Mouse (Mus musculus) spleen, postnatal 4 days (tissue): Measurements from ENCODE around the gene Trmt44.

Experiments used
- DNase-seq, 2 experiments: peaks; one replicate each; pipeline ENCODE4 v3.0.0; 2022; ENCODE audit warnings: low spot score in 2 of 2

Gene Trmt44

DNA sequence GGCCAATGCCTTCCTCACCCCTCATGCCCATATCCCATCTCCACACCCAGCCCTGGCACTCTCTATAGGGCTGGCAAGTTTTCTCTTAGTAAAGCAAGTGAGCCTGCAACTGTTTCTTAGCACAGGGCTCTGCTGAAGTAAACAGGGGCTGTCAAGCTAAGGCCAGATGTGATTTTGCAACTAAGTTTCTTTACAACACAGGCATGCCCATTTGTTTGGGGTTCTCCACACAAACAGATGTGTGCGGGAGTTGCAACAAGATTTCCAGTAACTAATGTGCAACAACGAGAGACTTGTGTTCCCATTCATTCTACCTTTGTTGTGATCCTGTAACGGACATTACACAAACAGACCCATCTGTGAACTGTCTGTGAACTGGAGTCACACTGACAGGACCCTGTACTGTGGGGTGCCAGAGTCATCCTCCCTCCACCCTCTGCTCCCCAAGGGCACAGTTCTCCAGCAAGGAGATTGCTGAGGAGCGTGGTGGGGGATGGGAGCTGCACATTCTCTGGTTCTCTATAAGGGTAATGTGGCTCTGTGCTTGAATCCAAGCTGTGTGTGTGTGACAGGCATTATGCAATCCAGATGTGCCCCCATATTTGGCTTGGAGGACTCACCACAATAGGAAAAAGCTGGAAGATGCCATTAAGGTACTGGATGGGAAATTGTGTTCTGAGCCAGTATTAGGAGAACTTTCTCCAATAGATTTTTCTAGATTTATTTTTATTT, 33.6 kb downstream of the Trmt44 start:
- DNase-seq = no peak

DNA sequence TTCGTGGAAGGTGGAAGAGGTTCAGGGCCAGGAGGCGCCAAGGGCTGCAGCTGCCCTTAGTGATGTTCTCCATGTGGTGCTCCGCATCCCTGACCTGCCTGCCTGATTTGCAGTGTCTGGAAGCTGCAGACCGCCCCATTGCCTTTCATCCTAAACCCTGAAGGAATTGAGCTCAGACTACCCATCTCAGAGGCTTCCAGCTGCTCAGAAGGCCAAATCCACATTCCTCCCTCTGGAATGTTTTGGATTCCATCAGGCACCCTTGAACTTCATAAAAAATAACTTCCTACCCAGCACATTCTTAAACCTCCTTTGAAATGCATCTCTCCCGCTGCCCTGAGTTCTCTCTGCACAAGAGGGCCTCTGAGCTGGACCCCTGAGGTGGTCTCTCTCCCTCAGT, 34.3 kb downstream of the Trmt44 start:
- no peak for DNase-seq

DNA sequence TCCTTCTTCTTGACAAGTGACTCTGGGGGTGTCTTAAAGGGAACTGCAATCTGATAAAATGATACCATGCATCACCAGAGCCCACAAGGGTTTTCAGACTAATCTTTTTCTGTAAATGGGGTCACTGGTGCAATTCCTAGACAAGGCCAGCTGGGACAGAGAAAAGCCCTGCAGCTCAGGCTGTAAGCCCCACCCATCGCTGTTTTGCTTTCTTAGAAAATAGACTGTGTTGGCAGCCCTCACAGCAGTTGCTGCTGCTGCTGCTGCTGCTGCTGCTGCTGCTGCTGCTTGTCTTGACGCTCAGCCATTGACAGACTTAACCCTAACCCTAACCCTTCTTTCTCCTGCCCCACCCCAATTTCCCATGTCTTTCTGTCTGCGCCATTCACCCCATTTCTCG, 35.3 kb downstream of the Trmt44 start:
- no peak for DNase-seq

DNA sequence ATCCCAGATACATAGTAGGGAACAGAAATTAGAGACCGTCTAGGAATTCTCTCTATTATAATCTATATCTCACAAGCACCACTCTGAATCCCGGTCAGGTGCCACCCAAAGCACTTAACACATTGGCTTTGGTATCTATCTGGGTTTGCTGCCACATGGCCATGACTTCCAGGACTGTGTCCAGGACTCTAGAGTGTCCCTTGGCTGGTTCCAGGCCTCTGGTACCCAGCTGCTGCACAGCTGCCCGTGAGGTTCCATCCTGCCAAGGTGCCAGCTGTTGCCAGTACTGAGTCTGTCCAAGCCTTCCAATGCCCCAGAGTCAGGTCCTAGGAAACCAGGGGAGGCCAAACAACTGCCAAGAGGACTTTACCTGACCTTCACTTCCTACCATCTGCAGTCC, 36.8 kb downstream of the Trmt44 start:
- DNase-seq = no peak

DNA sequence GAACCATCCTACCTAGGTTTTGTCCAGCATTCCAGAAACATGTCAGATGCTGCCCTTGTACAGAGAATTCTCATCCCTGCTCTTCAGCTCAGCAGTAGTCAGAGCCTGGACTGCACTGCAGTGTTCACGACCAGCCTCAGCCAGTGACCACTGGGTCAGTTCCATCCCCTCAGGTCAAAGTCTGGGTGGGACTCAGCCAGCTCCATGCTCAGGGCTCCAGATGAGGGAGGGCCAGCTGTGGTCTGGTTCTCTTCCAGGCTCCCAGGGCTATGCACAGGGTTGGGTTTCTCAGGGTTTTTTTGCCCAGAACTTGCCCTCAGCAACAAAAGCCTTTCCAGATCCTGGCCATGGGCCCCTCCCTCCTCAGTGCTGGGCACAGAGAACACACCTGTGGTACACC, 37.4 kb downstream of the Trmt44 start:
- no peak for DNase-seq

DNA sequence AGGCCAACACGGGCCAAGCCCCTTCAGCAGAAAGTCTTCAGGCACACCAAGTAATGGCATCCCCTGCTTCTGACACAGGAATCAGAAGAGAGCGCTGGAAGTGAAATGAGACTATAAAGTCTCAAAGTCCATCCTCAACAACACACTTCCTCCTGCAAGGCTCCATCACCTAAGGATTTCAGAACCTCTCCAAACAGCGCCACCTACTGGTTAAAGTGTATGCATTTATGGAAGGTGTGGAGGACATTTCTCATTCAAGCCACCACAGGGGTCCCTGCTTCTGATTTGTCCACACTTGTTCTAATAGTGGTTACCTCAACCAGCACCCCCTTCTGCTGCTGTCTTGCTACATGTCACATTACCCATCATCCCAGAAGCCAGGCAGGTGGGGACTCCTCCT, 38.6 kb downstream of the Trmt44 start:
- DNase-seq = no peak

DNA sequence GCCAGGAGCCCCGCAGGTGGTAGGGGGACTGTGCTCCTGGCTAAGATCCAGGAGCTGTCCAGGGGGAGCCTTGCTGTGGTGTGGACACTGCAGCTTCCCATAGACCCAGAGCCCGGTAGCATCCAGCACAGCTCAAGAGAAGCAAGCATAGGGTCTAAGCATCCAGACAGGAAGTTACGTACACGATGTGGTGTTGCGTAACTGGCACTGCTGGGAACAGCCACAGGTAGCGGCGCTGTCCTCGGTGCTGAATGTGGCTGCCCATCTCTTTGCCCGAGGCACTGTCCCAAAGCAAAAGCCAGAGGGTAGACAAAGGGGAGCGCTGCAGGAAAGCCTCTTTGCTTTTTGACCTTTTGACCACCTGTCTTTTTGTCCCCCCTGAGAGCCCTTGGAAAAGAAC, 43.3 kb downstream of the Trmt44 start:
- DNase-seq = peak in 1 of 2 experiments; percentile 69

DNA sequence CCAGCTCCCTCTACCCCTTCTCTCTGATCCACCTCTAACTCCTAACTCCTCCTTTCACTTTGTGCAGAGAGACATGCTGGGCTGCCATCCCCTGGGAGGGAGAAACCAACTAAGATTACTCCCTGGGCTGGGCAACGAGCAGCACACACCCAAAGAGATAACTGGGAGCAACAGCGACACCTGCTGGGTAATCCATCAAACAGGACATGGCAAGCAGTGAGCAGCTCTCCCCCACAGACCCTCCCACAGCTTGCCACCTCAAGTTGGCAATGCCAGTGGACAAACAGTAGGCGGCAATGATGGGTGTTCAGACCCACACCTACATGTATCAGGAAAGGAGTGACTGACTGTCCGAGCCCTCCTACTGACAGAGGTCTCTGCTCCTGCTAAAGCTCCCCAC, 44.4 kb downstream of the Trmt44 start:
- peak; percentile 20 to 72 for DNase-seq

DNA sequence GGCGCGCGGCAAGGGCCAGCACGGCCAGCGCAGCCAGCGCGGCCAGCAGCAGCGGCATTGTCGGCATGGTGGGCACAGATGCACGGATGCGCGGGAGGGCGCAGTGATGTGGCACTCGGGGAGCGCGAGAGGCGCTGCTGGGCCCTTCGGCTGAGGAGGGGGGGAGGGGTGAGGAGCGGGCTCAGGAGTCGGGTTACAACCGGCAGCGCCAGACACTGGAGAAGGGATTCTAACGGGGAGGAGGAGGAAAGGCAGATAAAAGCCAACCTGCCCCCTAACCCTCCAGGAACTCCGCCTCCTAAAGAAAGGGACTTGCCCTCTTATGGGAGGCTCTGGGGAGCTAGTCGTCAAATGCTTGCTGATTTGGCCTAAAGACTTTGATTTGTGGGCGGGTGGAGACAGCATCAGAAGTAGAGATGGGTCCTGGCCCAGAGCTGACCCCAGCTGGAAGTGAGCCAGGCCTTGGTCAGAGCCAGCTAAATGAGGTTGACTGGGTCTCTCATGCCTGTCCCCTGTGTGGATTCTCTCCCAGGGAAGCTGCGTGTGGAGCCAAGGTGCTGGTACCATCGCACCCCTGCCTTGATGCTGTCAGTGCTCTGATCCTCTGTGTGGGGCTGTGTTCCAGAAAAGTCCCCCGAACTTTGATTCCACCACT, 49.3 kb downstream of the Trmt44 start, which contains the start of gene Cpz:
TSS of gene Cpz (minus strand) at position 230 of the 655 bp plus-strand sequence.
- no peak for DNase-seq

DNA sequence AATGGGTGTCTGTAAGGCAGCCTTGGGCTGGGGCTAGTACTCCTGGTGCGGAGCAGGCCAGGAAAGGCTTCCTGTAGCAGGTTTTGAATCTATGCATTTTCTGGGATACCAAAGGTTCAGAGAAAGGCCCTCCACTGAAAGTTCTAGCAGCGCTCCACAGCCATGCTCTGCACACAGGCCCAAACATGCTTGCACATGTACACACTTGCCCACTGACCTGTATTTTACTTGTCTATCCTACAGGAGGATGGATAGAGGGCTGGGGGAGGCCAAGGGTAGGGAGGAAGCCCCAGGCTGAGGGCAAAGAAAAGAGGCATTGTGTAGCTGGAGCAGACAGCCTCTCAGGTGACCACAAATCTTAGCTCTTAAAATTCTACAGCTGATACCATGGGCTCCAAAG, 50.5 kb downstream of the Trmt44 start:
- DNase-seq = no peak

DNA sequence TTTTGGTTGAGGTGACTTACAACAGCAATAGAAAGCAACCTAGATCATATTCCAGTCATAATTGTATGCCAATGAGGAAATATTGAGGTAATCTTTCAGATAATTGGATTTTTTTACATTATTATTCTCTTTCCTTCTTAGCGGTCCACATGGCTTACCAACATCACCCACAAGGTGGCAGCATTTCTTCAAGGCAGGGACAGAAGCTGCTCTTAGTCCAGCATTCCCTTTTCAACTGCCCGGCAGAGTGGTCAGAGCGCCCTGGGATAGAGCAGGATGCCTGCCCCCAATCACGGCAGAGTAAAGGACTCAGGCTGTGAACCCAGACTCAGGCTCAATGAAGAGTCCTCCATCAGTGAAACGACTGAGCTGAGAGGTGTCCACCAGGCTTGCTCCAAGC, 51.1 kb downstream of the Trmt44 start:
- peak in 1 of 2 experiments; percentile 20 for DNase-seq

DNA sequence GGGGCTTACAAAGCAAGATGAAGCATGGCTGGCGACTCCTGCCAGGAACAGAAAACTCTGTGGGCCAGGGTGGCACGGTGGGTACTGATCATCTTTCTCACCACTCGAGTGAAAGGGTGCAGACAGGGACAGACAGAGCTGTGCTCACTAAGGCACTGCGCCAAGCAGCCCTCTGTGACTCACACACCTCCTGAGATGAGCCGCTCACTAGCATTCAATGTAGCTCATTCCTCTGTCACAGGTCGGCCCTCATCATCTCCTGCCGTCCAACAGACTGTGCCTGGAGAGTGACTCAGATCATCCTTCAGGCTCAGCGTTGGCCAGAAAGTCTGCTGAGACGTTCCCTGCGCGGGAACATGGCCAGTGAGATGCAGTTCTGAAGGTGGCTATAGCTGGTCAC, 58.1 kb downstream of the Trmt44 start:
- no peak for DNase-seq

DNA sequence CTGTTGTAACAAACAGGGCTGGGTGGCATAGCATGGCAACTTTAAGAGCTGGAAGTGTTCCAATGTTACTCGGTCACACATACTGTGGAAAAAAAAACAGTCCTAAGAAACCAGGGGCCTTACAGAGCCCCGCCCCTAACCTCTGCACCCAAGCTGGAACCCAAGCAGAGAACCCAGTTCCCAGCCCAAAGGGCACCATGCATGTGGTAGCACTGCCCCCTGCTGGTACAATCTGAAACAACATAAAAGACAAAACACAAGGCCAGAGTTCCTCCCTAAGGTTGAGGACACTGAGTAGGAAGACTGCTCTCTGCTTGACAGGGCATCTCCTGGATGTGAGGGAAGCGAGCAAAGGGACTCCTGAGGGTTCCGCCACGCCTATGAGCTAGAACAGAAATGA, 64.3 kb downstream of the Trmt44 start:
- DNase-seq = no peak
